Mouse (Mus musculus) bone marrow macrophage, adult 2 months (primary cell): ENCODE results near the gene Atp11b.

ENCODE experiments used
- CTCF ChIP-seq: IDR thresholded peaks from 2 replicates; pipeline ENCODE4 v1.5.1; 2012; ENCODE audit warnings: low read depth, mild to moderate bottlenecking, low read length, moderate library complexity
- POLR2A ChIP-seq: IDR thresholded peaks from 2 replicates; pipeline ENCODE4 v1.6.1; 2012; ENCODE audit warnings: mild to moderate bottlenecking, low read depth, low read length, borderline replicate concordance

GRCm38 (mm10) chr3:35889531-35889930 is 135.6 kb downstream of the Atp11b start:
- no peak for TF ChIP-seq POLR2A
- no peak for TF ChIP-seq CTCF
